Mouse (Mus musculus): ENCODE measurements at regions not wholly inside any gene's neighbourhood (a gene's known extent, or its start where the extent isn't known, plus 50 kb on each side); places are given as distances from the start of the nearest gene placed in this dataset.

DNA sequence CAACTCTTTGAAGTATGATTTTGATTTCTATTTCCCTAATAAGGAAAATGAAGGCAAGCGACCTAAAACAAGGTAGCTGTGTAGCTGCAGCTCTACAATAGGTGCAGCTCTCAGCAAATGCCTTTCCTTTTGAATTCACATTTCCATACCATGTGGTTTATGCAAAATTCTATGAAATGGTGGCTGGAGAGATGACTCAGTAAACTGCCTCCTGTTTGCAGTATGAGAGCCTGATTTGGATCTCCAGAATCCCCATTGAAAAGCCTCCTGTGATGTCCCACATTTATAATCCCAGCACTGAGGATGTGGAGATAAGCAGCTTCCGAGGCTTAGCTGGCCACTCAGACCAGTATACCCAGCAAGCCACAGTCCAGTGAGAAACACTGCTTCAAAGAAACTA, 59.6 kb downstream of the Npy1r start:
- Histone ChIP-seq H3K27me3 (ENCODE audit: control insufficient read depth, insufficient read depth, low read length) (no peaks in the 10 kb centered on the region), H3K4me3 (ENCODE audit: low read depth, low read length) (no peak overlapping the region), H3K9me3 (replicated peaks; ENCODE audit: control insufficient read depth, low read length) (no peaks in the 10 kb centered on the region), H3K4me2 (no peak overlapping the region), H3K36me3 (ENCODE audit: control insufficient read depth, insufficient read depth, low read length) (no peaks in the 10 kb centered on the region), H3K4me1 (ENCODE audit: control insufficient read depth, insufficient read depth, low read length) (0 out of 2 replicates have a peak, but pooled peaks cover 3% of the 10 kb centered on the region), H3K9ac (ENCODE audit: low read depth, low read length) (no peak overlapping the region), H3K27ac (ENCODE audit: low read depth, low read length) (no peak overlapping the region)
- no peak for ATAC-seq (replicated peaks; ENCODE audit: insufficient number of reproducible peaks, low FRiP score, low TSS enrichment)
- WGBS (ENCODE audit: insufficient replicate concordance) = 75% methylated on average over 2 of the region's 2 CpGs

DNA sequence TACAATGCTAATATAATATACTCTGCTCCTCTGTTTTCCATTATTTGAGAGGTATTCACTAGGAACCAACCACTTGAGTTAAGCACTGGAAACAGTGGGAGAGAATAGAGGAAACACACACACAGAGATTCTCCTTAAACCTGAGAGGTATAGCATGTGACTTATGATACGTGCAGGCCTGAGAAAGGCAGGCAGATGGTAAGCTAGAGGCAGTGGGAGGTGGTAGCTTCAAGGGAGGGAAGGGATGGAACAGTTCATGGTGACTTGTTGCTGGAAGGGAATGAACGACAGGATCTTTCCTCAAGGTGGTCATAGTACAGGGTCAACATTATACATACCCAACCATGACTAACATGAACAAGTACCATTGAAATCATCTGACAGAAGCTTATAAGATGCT, 60.8 kb downstream of the Npy1r start:
- no peak for ATAC-seq (replicated peaks; ENCODE audit: insufficient number of reproducible peaks, low FRiP score, low TSS enrichment)
- Histone ChIP-seq H3K27me3 (ENCODE audit: control insufficient read depth, insufficient read depth, low read length) (no peaks in the 10 kb centered on the region), H3K9ac (ENCODE audit: low read depth, low read length) (no peak overlapping the region), H3K4me3 (ENCODE audit: low read depth, low read length) (no peak overlapping the region), H3K4me2 (no peak overlapping the region), H3K27ac (ENCODE audit: low read depth, low read length) (no peak overlapping the region), H3K9me3 (replicated peaks; ENCODE audit: control insufficient read depth, low read length) (no peaks in the 10 kb centered on the region), H3K4me1 (ENCODE audit: control insufficient read depth, insufficient read depth, low read length) (0 out of 2 replicates have a peak, but pooled peaks cover 3% of the 10 kb centered on the region), H3K36me3 (ENCODE audit: control insufficient read depth, insufficient read depth, low read length) (no peaks in the 10 kb centered on the region)
- 83% methylated on average over 2 of the region's 2 CpGs for WGBS (ENCODE audit: insufficient replicate concordance)

DNA sequence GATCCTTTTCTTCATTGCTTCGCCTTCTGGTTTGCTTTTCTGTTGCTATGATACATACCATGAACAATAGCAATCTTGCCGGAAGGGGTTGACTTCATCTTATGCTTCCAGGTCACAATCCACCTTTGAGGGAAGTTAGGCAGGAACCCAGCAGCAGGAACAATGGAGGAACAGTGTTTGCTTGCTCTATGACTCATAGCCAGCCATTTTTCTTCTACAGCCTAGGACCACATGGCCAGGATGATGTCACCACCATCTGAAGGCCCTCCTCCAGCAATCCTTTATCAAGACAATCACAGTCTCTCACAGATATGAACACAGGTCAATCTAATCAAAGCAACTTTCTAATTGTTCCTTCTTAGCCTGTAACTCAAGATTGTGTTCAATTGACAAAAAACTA, 61.5 kb downstream of the Npy1r start:
- Histone ChIP-seq H3K36me3 (ENCODE audit: control insufficient read depth, insufficient read depth, low read length) (no peaks in the 10 kb centered on the region), H3K4me3 (ENCODE audit: low read depth, low read length) (no peak overlapping the region), H3K4me2 (no peak overlapping the region), H3K27me3 (ENCODE audit: control insufficient read depth, insufficient read depth, low read length) (no peaks in the 10 kb centered on the region), H3K27ac (ENCODE audit: low read depth, low read length) (no peak overlapping the region), H3K9me3 (replicated peaks; ENCODE audit: control insufficient read depth, low read length) (no peaks in the 10 kb centered on the region), H3K4me1 (ENCODE audit: control insufficient read depth, insufficient read depth, low read length) (0 out of 2 replicates have a peak, but pooled peaks cover 3% of the 10 kb centered on the region), H3K9ac (ENCODE audit: low read depth, low read length) (no peak overlapping the region)
- 89% methylated on average over 2 of the region's 2 CpGs for WGBS (ENCODE audit: insufficient replicate concordance)
- ATAC-seq (replicated peaks; ENCODE audit: insufficient number of reproducible peaks, low FRiP score, low TSS enrichment) = no peak

DNA sequence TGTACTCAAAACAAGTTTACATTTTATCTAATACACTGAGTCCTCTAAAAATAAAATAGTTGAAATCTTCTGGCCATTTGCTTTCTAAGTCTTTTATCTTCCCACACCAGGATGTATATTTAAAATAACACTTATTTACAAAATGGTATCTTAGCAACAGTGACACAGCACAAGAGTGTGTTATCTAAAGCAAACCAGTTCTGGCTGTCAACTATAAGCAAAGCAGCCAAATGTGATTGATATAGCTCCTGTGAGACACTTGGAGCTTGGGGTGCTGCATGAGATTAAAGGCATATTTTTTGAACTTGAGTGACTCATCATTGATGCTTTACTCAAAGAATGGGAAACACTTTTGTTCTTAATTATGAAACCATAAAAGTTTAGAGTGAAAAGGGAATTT, 62.7 kb downstream of the Npy1r start:
- no peak overlapping the region for H3K4me2 ChIP-seq
- ATAC-seq (replicated peaks; ENCODE audit: insufficient number of reproducible peaks, low FRiP score, low TSS enrichment) = peak; percentile 68; the same call in 1 of the 2 replicates
- no peak overlapping the region for H3K9ac ChIP-seq (ENCODE audit: low read depth, low read length)
- H3K4me1 ChIP-seq (ENCODE audit: control insufficient read depth, insufficient read depth, low read length) = 0 out of 2 replicates have a peak, but pooled peaks cover 3% of the 10 kb centered on the region
- H3K36me3 ChIP-seq (ENCODE audit: control insufficient read depth, insufficient read depth, low read length) = no peaks in the 10 kb centered on the region
- no peak overlapping the region for H3K27ac ChIP-seq (ENCODE audit: low read depth, low read length)
- no peaks in the 10 kb centered on the region for H3K27me3 ChIP-seq (ENCODE audit: control insufficient read depth, insufficient read depth, low read length)
- H3K4me3 ChIP-seq (ENCODE audit: low read depth, low read length) = no peak overlapping the region
- no peaks in the 10 kb centered on the region for H3K9me3 ChIP-seq (replicated peaks; ENCODE audit: control insufficient read depth, low read length)

DNA sequence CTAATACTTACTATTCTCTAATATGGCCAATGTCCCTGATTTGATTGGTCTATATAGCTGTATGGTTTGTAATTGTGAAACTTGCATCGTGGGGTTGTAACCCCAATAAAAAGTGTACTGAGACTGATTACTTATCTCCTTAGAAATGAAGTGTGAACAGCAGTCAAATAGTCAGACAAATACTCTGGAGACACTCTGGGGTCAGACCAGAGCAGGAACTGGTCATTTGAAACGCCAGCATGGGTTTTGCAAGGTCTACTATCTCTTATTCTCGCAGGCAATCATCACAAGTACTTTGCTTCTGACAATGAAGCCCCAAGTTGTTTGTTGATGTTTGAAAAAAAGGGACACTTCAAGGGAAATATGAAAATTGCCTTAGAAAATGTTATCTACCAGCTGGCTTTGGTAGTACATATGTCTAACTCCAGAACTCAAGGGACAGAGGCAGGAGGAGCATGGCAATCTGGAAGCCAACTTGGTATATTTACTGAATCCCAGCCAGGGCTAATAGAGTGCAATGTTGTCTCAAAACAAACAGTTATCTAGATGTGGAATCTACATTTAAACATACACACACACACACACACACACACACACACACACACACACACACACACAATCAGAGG, 64.1 kb downstream of the Npy1r start:
- Histone ChIP-seq H3K9ac (ENCODE audit: low read depth, low read length) (no peak overlapping the region), H3K4me1 (ENCODE audit: control insufficient read depth, insufficient read depth, low read length) (0 out of 2 replicates have a peak, but pooled peaks cover 3% of the 10 kb centered on the region), H3K36me3 (ENCODE audit: control insufficient read depth, insufficient read depth, low read length) (no peaks in the 10 kb centered on the region), H3K9me3 (replicated peaks; ENCODE audit: control insufficient read depth, low read length) (no peaks in the 10 kb centered on the region), H3K27ac (ENCODE audit: low read depth, low read length) (no peak overlapping the region), H3K4me3 (ENCODE audit: low read depth, low read length) (no peak overlapping the region), H3K27me3 (ENCODE audit: control insufficient read depth, insufficient read depth, low read length) (no peaks in the 10 kb centered on the region), H3K4me2 (no peak overlapping the region)
- ATAC-seq (replicated peaks; ENCODE audit: insufficient number of reproducible peaks, low FRiP score, low TSS enrichment) = no peak
- 28% methylated on average over 3 of the region's 3 CpGs for WGBS (ENCODE audit: insufficient replicate concordance)

DNA sequence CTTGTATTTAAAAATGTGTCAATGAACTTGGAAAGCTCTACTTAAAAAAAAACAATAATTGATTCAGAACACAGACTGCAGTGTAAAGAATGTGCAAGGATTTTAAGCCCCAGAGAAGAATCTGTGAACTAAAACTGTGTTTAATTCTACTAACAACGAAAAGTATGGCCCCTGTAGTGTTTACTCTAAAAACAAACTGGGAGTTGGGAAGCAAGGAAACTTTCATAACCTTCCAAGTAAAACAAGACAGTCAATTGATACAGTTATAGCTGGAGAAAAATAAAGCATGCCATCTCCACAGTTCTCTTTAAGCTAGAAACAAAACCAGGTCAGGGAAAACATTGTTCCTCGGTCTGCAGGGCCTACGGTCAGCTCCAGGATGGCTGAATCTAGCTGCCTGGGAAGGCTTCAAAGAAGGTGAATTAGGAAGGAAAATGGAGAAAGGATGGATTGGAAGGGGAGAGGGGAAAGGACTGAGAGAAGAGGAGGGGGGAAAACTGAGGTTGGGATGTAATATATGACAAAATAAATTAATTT, 68.1 kb downstream of the Npy1r start:
- Histone ChIP-seq H3K4me1 (ENCODE audit: control insufficient read depth, insufficient read depth, low read length) (0 out of 2 replicates have a peak, but pooled peaks cover 3% of the 10 kb centered on the region), H3K4me3 (ENCODE audit: low read depth, low read length) (no peak overlapping the region), H3K27ac (ENCODE audit: low read depth, low read length) (no peak overlapping the region), H3K27me3 (ENCODE audit: control insufficient read depth, insufficient read depth, low read length) (no peaks in the 10 kb centered on the region), H3K4me2 (no peak overlapping the region), H3K36me3 (ENCODE audit: control insufficient read depth, insufficient read depth, low read length) (no peaks in the 10 kb centered on the region), H3K9ac (ENCODE audit: low read depth, low read length) (no peak overlapping the region), H3K9me3 (replicated peaks; ENCODE audit: control insufficient read depth, low read length) (no peaks in the 10 kb centered on the region)
- WGBS (ENCODE audit: insufficient replicate concordance) = 50% methylated on average over 3 of the region's 3 CpGs
- no peak for ATAC-seq (replicated peaks; ENCODE audit: insufficient number of reproducible peaks, low FRiP score, low TSS enrichment)

DNA sequence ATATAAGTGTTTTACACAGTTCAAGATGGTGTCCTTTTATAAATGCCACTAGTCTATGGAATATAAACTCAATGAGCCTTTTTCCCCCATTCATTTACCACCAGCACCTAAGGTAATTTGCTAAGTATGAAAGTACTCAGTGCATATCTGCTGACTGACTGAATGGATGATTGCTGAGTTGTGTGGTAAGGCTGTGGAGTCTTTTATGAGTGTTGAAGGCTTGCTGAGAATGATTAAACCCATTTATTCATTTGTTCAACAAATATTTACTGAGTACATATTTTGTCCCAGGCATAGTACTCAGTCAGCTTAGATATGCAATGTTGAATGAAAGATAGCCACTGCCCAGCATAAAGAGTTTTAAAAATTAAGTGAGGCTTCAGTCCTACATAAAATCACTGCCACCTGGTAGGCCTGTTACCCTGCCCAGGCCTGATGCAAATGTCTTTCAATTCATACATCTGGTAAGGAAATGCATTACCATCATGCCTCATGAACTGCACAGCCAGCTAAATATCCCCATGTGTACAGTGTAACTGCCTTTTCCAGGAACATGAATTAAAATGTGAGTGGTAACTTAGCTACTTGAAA, 71.5 kb downstream of the Npy1r start:
- H3K27me3 ChIP-seq (ENCODE audit: control insufficient read depth, insufficient read depth, low read length) = no peaks in the 10 kb centered on the region
- ATAC-seq (replicated peaks; ENCODE audit: insufficient number of reproducible peaks, low FRiP score, low TSS enrichment) = no peak

DNA sequence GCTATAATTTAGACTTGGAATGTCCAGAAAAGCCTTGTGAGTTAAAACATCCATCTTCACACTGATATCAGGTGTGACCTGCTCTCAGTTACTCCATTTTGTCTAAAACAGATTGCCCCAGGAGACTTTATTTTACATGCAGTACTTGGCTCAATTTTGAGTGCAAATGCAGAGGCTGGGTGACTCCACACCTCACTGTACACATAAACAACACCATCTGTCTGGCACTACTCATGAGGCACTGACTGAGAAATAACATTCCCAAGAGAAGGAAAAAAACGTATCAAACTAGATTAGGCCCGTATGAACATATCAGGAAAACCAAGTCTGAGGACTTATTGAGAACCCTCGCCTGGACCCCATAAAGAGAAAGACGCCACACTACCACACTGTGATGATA, 74.1 kb downstream of the Npy1r start:
- WGBS (ENCODE audit: insufficient replicate concordance) = 68% methylated on average over 4 of the region's 4 CpGs
- ATAC-seq (replicated peaks; ENCODE audit: insufficient number of reproducible peaks, low FRiP score, low TSS enrichment) = no peak
- no peak overlapping the region for H3K4me2 ChIP-seq
- H3K9me3 ChIP-seq (replicated peaks; ENCODE audit: control insufficient read depth, low read length) = no peaks in the 10 kb centered on the region
- H3K27ac ChIP-seq (ENCODE audit: low read depth, low read length) = no peak overlapping the region
- no peak overlapping the region for H3K9ac ChIP-seq (ENCODE audit: low read depth, low read length)
- H3K4me3 ChIP-seq (ENCODE audit: low read depth, low read length) = no peak overlapping the region
- no peaks in the 10 kb centered on the region for H3K27me3 ChIP-seq (ENCODE audit: control insufficient read depth, insufficient read depth, low read length)
- peaks cover 5% of the 10 kb centered on the region for H3K4me1 ChIP-seq (ENCODE audit: control insufficient read depth, insufficient read depth, low read length)
- no peaks in the 10 kb centered on the region for H3K36me3 ChIP-seq (ENCODE audit: control insufficient read depth, insufficient read depth, low read length)

More for the DNA sequence above, 71.5 kb downstream of the Npy1r start:
- H3K36me3 ChIP-seq (ENCODE audit: control insufficient read depth, insufficient read depth, low read length) = no peaks in the 10 kb centered on the region
- H3K9me3 ChIP-seq (replicated peaks; ENCODE audit: control insufficient read depth, low read length) = no peaks in the 10 kb centered on the region
- no peak overlapping the region for H3K27ac ChIP-seq (ENCODE audit: low read depth, low read length)
- H3K4me1 ChIP-seq (ENCODE audit: control insufficient read depth, insufficient read depth, low read length) = peaks cover 5% of the 10 kb centered on the region
- H3K9ac ChIP-seq (ENCODE audit: low read depth, low read length) = no peak overlapping the region
- H3K4me2 ChIP-seq = no peak overlapping the region
- H3K4me3 ChIP-seq (ENCODE audit: low read depth, low read length) = no peak overlapping the region

DNA sequence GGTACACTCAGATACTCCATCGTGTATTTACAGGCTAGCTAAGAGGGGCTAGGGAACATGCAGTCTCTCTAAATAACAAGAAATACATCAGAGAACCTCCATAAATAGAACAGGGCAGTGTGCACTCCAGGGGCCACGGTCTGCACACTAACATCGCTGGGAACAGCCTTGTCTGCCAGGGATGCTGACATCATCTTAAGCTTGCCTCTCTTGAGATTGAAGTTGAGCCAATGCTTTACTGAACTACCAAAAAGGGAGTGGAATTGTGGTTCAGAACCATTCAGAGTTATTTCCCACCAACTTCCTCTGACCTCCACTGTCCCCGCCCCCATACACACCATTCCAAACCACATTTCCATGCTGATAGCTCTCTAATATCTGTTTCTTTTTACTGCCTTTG, 75.7 kb downstream of the Npy1r start:
- peaks cover 5% of the 10 kb centered on the region for H3K4me1 ChIP-seq (ENCODE audit: control insufficient read depth, insufficient read depth, low read length)
- H3K9ac ChIP-seq (ENCODE audit: low read depth, low read length) = no peak overlapping the region
- H3K9me3 ChIP-seq (replicated peaks; ENCODE audit: control insufficient read depth, low read length) = no peaks in the 10 kb centered on the region
- no peaks in the 10 kb centered on the region for H3K36me3 ChIP-seq (ENCODE audit: control insufficient read depth, insufficient read depth, low read length)
- H3K4me3 ChIP-seq (ENCODE audit: low read depth, low read length) = no peak overlapping the region
- H3K4me2 ChIP-seq = peak overlapping the region; percentile 24; the same call in 1 of the 2 replicates
- 0 out of 2 replicates have a peak overlapping the region, but pooled peaks have one; percentile 35 for H3K27ac ChIP-seq (ENCODE audit: low read depth, low read length)
- no peaks in the 10 kb centered on the region for H3K27me3 ChIP-seq (ENCODE audit: control insufficient read depth, insufficient read depth, low read length)
- 51% methylated on average over 4 of the region's 4 CpGs for WGBS (ENCODE audit: insufficient replicate concordance)
- ATAC-seq (replicated peaks; ENCODE audit: insufficient number of reproducible peaks, low FRiP score, low TSS enrichment) = peak; percentile 49; the same call in 1 of the 2 replicates

Measured in heart, embryonic 11.5 days (tissue).